Mouse (Mus musculus): ENCODE results near the gene Sirt5. TPM values are rescaled to one million over a fixed set of nuclear protein-coding genes. Genes with fewer than 3 reads are reported as not detected.

The Sirt5 gene
- polyA plus RNA-seq, 2 experiments = 2.9 to 4.1 TPM

- Histone ChIP-seq H3K4me3 (ENCODE audit: insufficient read depth in 1 of 2, low read depth in 2 of 2, low read length in 2 of 2) (no peak overlapping the region), H3K27ac (no peak overlapping the region), H3K9me3 (ENCODE audit: control insufficient read depth, low read length) (no peaks in the 10 kb centered on the region), H3K4me2 (ENCODE audit: low read depth) (no peak overlapping the region), H3K36me3 (replicated peaks; ENCODE audit: control insufficient read depth, insufficient read depth, low read depth) (no peaks in the 10 kb centered on the region), H3K9ac (replicated peaks) (no peak overlapping the region), H3K27me3 (ENCODE audit: control insufficient read depth, insufficient read depth, low read length) (no peaks in the 10 kb centered on the region), H3K4me1 (replicated peaks; ENCODE audit: control insufficient read depth in 2 of 2, insufficient read depth in 2 of 2, low read length in 1 of 2) (no peaks in the 10 kb centered on the region)
- DNase-seq (ENCODE audit: low read depth in 3 of 3, low spot score in 3 of 3) (no peak), ATAC-seq (ENCODE audit: insufficient read depth) (no peak)
- TF ChIP-seq CTCF (IDR thresholded peaks at IDR 0.05; ENCODE audit: low read depth) = no peak
- TF ChIP-seq EP300 (IDR thresholded peaks at IDR 0.05; ENCODE audit: low read depth) = no peak
- 36% methylated on average over 11 of the region's 11 CpGs for WGBS (ENCODE audit: insufficient replicate concordance)
These were observed 33.4 kb upstream of the Sirt5 start for GRCm38 (mm10) chr13:43331721-43332444.

GRCm38 (mm10) chr13:43332591-43332990, 32.7 kb upstream of the Sirt5 start:
- WGBS (ENCODE audit: insufficient replicate concordance) = 26% methylated on average over 7 of the region's 7 CpGs
- Histone ChIP-seq H3K9me3 (ENCODE audit: control insufficient read depth, low read length) (no peaks in the 10 kb centered on the region), H3K4me1 (replicated peaks; ENCODE audit: control insufficient read depth in 2 of 2, insufficient read depth in 2 of 2, low read length in 1 of 2) (no peaks in the 10 kb centered on the region), H3K27ac (no peak overlapping the region), H3K36me3 (replicated peaks; ENCODE audit: control insufficient read depth, insufficient read depth, low read depth) (no peaks in the 10 kb centered on the region), H3K4me2 (ENCODE audit: low read depth) (no peak overlapping the region), H3K27me3 (ENCODE audit: control insufficient read depth, insufficient read depth, low read length) (no peaks in the 10 kb centered on the region), H3K9ac (replicated peaks) (no peak overlapping the region), H3K4me3 (ENCODE audit: insufficient read depth in 1 of 2, low read depth in 2 of 2, low read length in 2 of 2) (no peak overlapping the region)
- no peak for ATAC-seq (ENCODE audit: insufficient read depth)
- TF ChIP-seq CTCF (IDR thresholded peaks at IDR 0.05; ENCODE audit: low read depth) = peak; percentile 49
- TF ChIP-seq EP300 (IDR thresholded peaks at IDR 0.05; ENCODE audit: low read depth) = no peak
- peak in 2 of 3 experiments; percentile 6 to 10 for DNase-seq (ENCODE audit: low read depth in 3 of 3, low spot score in 3 of 3)

GRCm38 (mm10) chr13:43336425-43337221, 28.7 kb upstream of the Sirt5 start:
- 0 out of 4 replicates have a peak, but pooled peaks cover 0 to 1% of the 10 kb centered on the region in 2 experiments for H3K4me1 ChIP-seq (replicated peaks; ENCODE audit: control insufficient read depth in 2 of 2, insufficient read depth in 2 of 2, low read length in 1 of 2)
- H3K4me3 ChIP-seq (ENCODE audit: insufficient read depth in 1 of 2, low read depth in 2 of 2, low read length in 2 of 2) = no peak overlapping the region
- H3K27ac ChIP-seq = no peak overlapping the region
- H3K27me3 ChIP-seq (ENCODE audit: control insufficient read depth, insufficient read depth, low read length) = no peaks in the 10 kb centered on the region
- TF ChIP-seq CTCF (IDR thresholded peaks at IDR 0.05; ENCODE audit: low read depth) (no peak), EP300 (IDR thresholded peaks at IDR 0.05; ENCODE audit: low read depth) (no peak)
- no peak overlapping the region for H3K4me2 ChIP-seq (ENCODE audit: low read depth)
- ATAC-seq (ENCODE audit: insufficient read depth) (no peak), DNase-seq (ENCODE audit: low read depth in 3 of 3, low spot score in 3 of 3) (no peak)
- 52% methylated on average over 12 of the region's 12 CpGs for WGBS (ENCODE audit: insufficient replicate concordance)
- no peaks in the 10 kb centered on the region for H3K9me3 ChIP-seq (ENCODE audit: control insufficient read depth, low read length)
- no peaks in the 10 kb centered on the region for H3K36me3 ChIP-seq (replicated peaks; ENCODE audit: control insufficient read depth, insufficient read depth, low read depth)
- H3K9ac ChIP-seq (replicated peaks) = no peak overlapping the region

GRCm38 (mm10) chr13:43338001-43338400, 27.3 kb upstream of the Sirt5 start:
- H3K4me3 ChIP-seq (ENCODE audit: insufficient read depth in 1 of 2, low read depth in 2 of 2, low read length in 2 of 2) = no peak overlapping the region
- no peak overlapping the region for H3K4me2 ChIP-seq (ENCODE audit: low read depth)
- H3K9ac ChIP-seq (replicated peaks) = no peak overlapping the region
- no peaks in the 10 kb centered on the region for H3K27me3 ChIP-seq (ENCODE audit: control insufficient read depth, insufficient read depth, low read length)
- H3K36me3 ChIP-seq (replicated peaks; ENCODE audit: control insufficient read depth, insufficient read depth, low read depth) = no peaks in the 10 kb centered on the region
- DNase-seq (ENCODE audit: low read depth in 3 of 3, low spot score in 3 of 3) (no peak), ATAC-seq (ENCODE audit: insufficient read depth) (no peak)
- H3K9me3 ChIP-seq (ENCODE audit: control insufficient read depth, low read length) = no peaks in the 10 kb centered on the region
- H3K4me1 ChIP-seq (replicated peaks; ENCODE audit: control insufficient read depth in 2 of 2, insufficient read depth in 2 of 2, low read length in 1 of 2) = 0 out of 4 replicates have a peak, but pooled peaks cover 0 to 1% of the 10 kb centered on the region in 2 experiments
- TF ChIP-seq CTCF (IDR thresholded peaks at IDR 0.05; ENCODE audit: low read depth) = no peak
- TF ChIP-seq EP300 (IDR thresholded peaks at IDR 0.05; ENCODE audit: low read depth) = no peak
- 58% methylated on average over 8 of the region's 8 CpGs for WGBS (ENCODE audit: insufficient replicate concordance)
- H3K27ac ChIP-seq = no peak overlapping the region

GRCm38 (mm10) chr13:43338632-43339031, 26.7 kb upstream of the Sirt5 start:
- H3K27me3 ChIP-seq (ENCODE audit: control insufficient read depth, insufficient read depth, low read length) = no peaks in the 10 kb centered on the region
- H3K4me2 ChIP-seq (ENCODE audit: low read depth) = no peak overlapping the region
- no peak overlapping the region for H3K9ac ChIP-seq (replicated peaks)
- H3K9me3 ChIP-seq (ENCODE audit: control insufficient read depth, low read length) = no peaks in the 10 kb centered on the region
- 0 out of 4 replicates have a peak, but pooled peaks cover 0 to 1% of the 10 kb centered on the region in 2 experiments for H3K4me1 ChIP-seq (replicated peaks; ENCODE audit: control insufficient read depth in 2 of 2, insufficient read depth in 2 of 2, low read length in 1 of 2)
- H3K4me3 ChIP-seq (ENCODE audit: insufficient read depth in 1 of 2, low read depth in 2 of 2, low read length in 2 of 2) = no peak overlapping the region
- no peak overlapping the region for H3K27ac ChIP-seq
- 56% methylated on average over 4 of the region's 4 CpGs for WGBS (ENCODE audit: insufficient replicate concordance)
- H3K36me3 ChIP-seq (replicated peaks; ENCODE audit: control insufficient read depth, insufficient read depth, low read depth) = no peaks in the 10 kb centered on the region
- DNase-seq (ENCODE audit: low read depth in 3 of 3, low spot score in 3 of 3) = no peak
- no peak for ATAC-seq (ENCODE audit: insufficient read depth)
- TF ChIP-seq CTCF (IDR thresholded peaks at IDR 0.05; ENCODE audit: low read depth) = no peak
- TF ChIP-seq EP300 (IDR thresholded peaks at IDR 0.05; ENCODE audit: low read depth) = no peak
